ENCODE assay signal across 8 mouse cellular contexts in genomic region chr6:84061328-84061727, GRCm38 (mm10). TPM values are rescaled to one million over a fixed set of nuclear protein-coding genes. Genes with fewer than 3 reads are reported as not detected.
DNase-seq lines count a peak whose midpoint lies in the region; ATAC-seq and TF ChIP-seq lines count a peak whose summit lies in the region.

No protein-coding gene starts in this region.

- TF ChIP-seq EP300 in heart, postnatal 0 days (IDR thresholded peaks at IDR 0.05; ENCODE audit: low read depth): no peak

- no peaks in the 10 kb centered on the region for H3K27me3 ChIP-seq in heart, postnatal 0 days (ENCODE audit: control insufficient read depth, insufficient read depth, low read length)
- no peaks in the 10 kb centered on the region for H3K27me3 ChIP-seq in neural tube, embryonic 12.5 days (replicated peaks)

- DNase-seq in left cerebral cortex, adult 2 months (ENCODE audit: extremely low spot score in 1 of 2, low spot score in 2 of 2): peak; percentile 50 to 60
- no peak for DNase-seq in left cerebral cortex, adult 11 months (ENCODE audit: low spot score)
- peak; percentile 35 for DNase-seq in Muller cell, postnatal 12 days (ENCODE audit: inconsistent ontology term)
- DNase-seq in cerebellum, postnatal 36 days: peak; percentile 56 to 57
- peak; percentile 85 for DNase-seq in heart, postnatal 0 days (ENCODE audit: low spot score)
- peak; percentile 39 to 80 for DNase-seq in layer of hippocampus, postnatal 25 days (ENCODE audit: extremely low spot score in 1 of 2, low spot score in 1 of 2)
- peak; percentile 37 for DNase-seq in yolk sac, embryonic 10.5 days (ENCODE audit: low spot score)

- intact Hi-C loops in left cerebral cortex, adult 2 months (cut with DNase I): loop anchor here (2.0 kb wide), 1 partner anchor 183 kb away; no protein-coding TSS in a partner anchor

- ATAC-seq in heart, postnatal 0 days (ENCODE audit: insufficient read depth, low read depth): peak; percentile 45; the same call in 1 of the 2 replicates
- 0 out of 2 replicates have a peak, but pooled peaks have one; percentile 25 for ATAC-seq in neural tube, embryonic 12.5 days (ENCODE audit: low FRiP score, low read depth)

- H3K4me1 ChIP-seq in heart, postnatal 0 days (ENCODE audit: control insufficient read depth, insufficient read depth): peaks cover 23% of the 10 kb centered on the region
- no peaks in the 10 kb centered on the region for H3K4me1 ChIP-seq in neural tube, embryonic 12.5 days

- no peak overlapping the region for H3K27ac ChIP-seq in left cerebral cortex, adult 2 months
- no peak overlapping the region for H3K27ac ChIP-seq in heart, postnatal 0 days (ENCODE audit: low read depth)
- H3K27ac ChIP-seq in neural tube, embryonic 12.5 days: no peak overlapping the region

- peak; percentile 85 for TF ChIP-seq CTCF in left cerebral cortex, adult 2 months (IDR thresholded peaks at IDR 0.05)
- TF ChIP-seq CTCF in heart, postnatal 0 days (IDR thresholded peaks at IDR 0.05; ENCODE audit: low read depth): peak; percentile 96

- no peak overlapping the region for H3K4me2 ChIP-seq in heart, postnatal 0 days (ENCODE audit: low read depth, low read length)
- no peak overlapping the region for H3K4me2 ChIP-seq in neural tube, embryonic 12.5 days (replicated peaks)

- peaks cover 16% of the 10 kb centered on the region; the same call in 1 of the 2 replicates for H3K36me3 ChIP-seq in heart, postnatal 0 days (replicated peaks; ENCODE audit: control insufficient read depth, insufficient read depth, low read length)
- no peaks in the 10 kb centered on the region for H3K36me3 ChIP-seq in neural tube, embryonic 12.5 days

- no peak overlapping the region for H3K9ac ChIP-seq in heart, postnatal 0 days (replicated peaks; ENCODE audit: low read depth, low read length)
- no peak overlapping the region for H3K9ac ChIP-seq in neural tube, embryonic 12.5 days

- H3K9me3 ChIP-seq in heart, postnatal 0 days (replicated peaks; ENCODE audit: control insufficient read depth, low read length): no peaks in the 10 kb centered on the region
- no peaks in the 10 kb centered on the region for H3K9me3 ChIP-seq in neural tube, embryonic 12.5 days

- WGBS in heart, postnatal 0 days: 2% methylated on average over 5 of the region's 5 CpGs
- 8% methylated on average over 5 of the region's 5 CpGs for WGBS in neural tube, embryonic 12.5 days

- no peak overlapping the region for H3K4me3 ChIP-seq in left cerebral cortex, adult 2 months
- no peak overlapping the region for H3K4me3 ChIP-seq in heart, postnatal 0 days (ENCODE audit: low read depth, low read length)
- H3K4me3 ChIP-seq in neural tube, embryonic 12.5 days: no peak overlapping the region

RNA-seq across cellular contexts. Expression of gene Dysf, which starts 52.9 kb away (rescaled TPM):
- 1 to 10 TPM; 3.5 to 5.8 TPM for total RNA-seq in left cerebral cortex, adult 2 months (2021)
- 20.2 and 21.9 TPM in 2 replicates for total RNA-seq in heart, postnatal 0 days (2014; rRNA removed; ENCODE audit: low replicate concordance)
- 14.1 and 15.0 TPM in 2 replicates for polyA plus RNA-seq in heart, postnatal 0 days (2015; fragmentation: Nextera tagmentation; extraction: Ambion mirVana)
- total RNA-seq in layer of hippocampus, postnatal 25 days (2021): 1 to 10 TPM; 1.1 to 3.5 TPM
- 7.6 and 8.2 TPM in 2 replicates for polyA plus RNA-seq in neural tube, embryonic 12.5 days (2016; fragmentation: Nextera tagmentation; extraction: Ambion mirVana)
